Mouse (Mus musculus): ENCODE results near the gene Adgrl3. TPM values are rescaled to one million over a fixed set of nuclear protein-coding genes. Genes with fewer than 3 reads are reported as not detected.
"Not testable (repeated sequence)": the region's sequence is repeated elsewhere in the genome, so short reads cannot be mapped to it uniquely, and the experiment has no call there.

Gene Adgrl3
- total RNA-seq, 2 experiments from 2014 or later = 0.69 to 0.81 TPM

DNA sequence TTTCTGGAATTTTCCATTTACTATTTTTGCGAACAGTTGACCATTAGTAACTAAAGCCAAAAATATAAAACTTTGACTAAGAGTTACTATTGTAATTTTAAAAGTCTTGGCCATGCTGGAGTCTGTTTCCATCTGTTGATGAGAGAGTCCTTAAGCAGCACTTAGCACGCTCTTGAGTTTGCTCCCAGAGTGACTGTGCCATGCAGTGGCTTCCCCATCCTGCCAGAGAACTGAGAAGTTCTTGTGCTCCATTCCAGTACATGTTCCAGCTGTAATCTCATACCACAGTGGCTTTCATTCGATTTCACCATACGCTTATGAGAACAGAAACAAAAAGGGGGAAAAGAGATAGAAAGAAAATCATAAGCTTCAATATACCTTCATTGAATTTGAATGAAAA lies 502.8 kb downstream of the Adgrl3 start:
- intact Hi-C loops (cut with DNase I) = no loop called here
- DNase-seq = no peak

DNA sequence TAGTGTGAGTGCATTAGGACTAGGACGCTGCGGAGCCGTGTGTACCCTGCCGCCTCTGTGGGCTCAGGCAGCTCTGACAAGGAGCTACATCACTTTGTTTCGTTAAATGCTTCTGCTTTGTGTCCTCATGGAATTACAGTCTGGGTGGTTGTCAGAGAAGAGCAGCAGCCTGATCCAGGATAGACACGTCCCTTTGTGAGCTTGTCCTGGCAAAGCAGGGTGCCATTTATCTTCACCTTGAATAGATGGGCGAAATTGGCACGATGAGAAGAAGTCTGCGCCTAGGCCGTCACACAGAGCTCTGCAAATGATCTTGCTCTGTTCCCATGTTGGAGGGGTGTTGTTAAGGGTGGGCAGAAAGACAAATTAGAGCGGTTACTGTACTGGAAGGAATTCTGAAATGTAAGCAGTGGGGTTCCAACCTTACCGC lies 504.6 kb downstream of the Adgrl3 start:
- no peak for DNase-seq
- intact Hi-C loops (cut with DNase I) = no loop called here

DNA sequence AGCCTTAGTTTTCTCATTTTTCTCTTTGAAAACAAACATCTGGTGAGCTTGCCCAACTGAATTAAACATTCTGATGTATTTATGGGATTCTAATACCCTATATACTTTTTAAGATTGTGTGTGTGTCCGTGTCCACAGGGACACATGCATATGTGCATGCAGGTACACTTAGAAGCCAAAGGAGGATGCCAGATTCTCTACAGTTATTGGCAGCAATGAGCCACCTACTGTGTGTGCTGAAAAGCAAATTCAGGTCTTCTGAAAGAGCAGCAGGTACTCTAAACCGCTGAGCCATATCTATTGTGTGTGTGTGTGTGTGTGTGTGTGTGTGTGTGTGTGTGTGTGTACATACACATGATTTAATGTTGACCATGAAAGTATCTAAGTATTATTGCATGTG lies 505.4 kb downstream of the Adgrl3 start:
- no peak for DNase-seq
- intact Hi-C loops (cut with DNase I) = no loop called here

DNA sequence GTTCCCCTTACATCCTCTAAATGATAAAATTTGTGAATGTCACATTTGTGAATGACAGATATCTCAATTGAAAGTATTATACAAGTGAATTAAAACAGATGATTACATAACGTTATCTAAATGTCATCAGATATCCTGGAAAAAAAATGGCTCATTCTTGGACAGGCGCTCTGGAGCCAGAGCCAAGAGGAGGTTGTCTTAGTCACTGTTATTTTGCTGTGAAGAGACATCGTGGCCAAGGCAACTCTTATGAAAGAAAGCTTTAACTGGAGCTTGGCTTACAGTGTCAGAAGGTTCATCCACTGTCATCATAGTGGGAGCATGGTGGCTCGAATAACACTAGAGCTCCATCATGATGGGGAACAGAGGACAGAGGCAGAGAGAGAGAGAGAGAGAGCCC lies 511.7 kb downstream of the Adgrl3 start:
- intact Hi-C loops (cut with DNase I) = no loop called here
- DNase-seq = no peak

DNA sequence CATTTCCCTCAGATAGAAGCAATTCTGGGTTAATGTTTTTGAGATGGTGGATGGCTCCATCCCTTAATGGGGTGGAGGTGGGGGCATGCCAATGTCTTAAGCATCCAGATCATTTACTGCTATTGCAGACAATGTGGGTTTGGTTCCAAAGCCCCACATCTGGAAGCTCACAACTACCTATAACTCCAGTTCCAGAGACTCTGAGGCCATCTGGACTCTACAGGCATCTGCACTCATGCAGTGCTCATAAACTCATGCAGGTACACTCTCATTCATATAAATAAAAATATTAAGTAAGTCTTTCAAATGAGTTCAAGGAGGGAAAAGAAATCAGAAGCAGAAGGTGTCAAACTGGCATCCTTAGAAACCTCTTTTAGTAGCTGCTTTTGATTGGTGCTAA lies 530.3 kb downstream of the Adgrl3 start:
- no peak for DNase-seq
- intact Hi-C loops (cut with DNase I) = no loop called here

DNA sequence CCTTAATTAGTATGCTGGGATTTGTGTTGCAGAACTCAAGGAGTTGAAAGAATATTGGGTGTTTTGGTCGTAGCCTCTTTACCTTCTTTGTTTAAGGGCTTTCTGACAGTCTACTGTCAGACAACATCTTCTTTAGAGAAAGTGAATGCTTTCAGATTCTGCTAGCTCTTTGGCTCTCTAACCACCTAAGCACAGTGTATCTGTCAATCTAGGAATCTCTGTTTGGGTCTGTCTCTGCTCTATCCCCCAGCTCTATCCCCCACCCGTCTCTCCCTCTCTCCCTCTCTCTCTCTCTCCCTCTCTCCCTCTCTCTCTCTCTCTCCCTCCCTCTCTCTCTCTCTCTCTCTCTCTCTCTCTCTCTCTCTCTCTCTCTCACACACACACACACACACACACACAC lies 535.2 kb downstream of the Adgrl3 start:
- DNase-seq = not testable (repeated sequence)

DNA sequence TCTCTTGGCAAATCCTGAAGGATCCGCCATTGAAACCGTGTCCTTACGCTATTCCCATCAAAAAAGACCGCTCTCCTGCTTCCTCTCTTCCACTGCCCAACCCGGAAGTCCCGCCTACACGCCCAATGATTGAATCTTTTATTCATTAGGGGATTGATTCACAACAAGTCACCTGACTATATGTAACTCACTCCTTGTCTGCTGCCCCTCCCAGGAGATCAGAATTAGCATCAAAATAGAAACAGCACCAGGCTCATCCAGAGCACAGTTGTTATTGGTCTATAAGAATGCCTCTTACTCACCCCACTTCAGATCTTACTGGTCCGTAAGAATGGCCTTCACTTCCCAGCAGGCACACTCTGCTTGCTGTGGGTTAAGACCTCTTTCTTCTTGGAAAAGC lies 536.1 kb downstream of the Adgrl3 start:
- no peak for DNase-seq
- intact Hi-C loops (cut with DNase I) = no loop called here

More for the DNA sequence above, 535.2 kb downstream of the Adgrl3 start:
- intact Hi-C loops (cut with DNase I) = not testable (repeated sequence)

DNA sequence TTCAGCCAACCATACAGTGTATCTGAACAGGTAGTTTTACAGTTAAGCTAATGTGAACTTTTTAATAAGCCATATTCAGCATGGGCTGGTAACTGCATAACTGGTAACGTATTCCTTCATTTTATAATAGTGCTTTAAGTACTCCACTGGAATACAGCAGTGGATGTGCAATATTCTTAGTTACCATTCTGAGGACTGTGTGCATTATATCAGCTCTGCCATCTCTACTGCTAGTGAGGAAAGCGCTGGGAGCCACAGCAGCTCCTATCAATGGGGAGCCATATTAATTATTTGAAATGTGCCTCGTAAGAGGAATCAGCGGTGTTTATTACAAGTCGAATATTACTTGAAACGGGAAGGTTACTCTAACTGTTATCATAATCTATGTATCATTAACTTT lies 539.0 kb downstream of the Adgrl3 start:
- intact Hi-C loops (cut with DNase I) = no loop called here
- no peak for DNase-seq

DNA sequence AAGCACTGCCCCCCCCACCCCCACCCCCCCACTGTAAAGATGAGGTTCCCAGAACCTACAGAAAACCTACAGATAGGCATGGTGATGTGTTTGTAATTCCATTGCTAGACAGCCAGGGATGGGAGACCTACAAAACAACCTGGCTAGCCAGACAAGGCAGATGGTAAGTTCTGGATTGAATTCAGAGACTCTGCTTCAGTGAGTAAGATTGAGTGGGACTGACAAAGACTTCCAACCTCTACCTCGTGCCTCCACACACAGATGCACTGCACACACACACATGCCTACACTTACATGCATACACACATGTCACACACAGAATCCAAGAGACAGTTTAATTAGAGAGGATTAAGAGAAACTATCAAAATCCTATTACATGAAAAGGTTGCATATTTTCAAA lies 544.4 kb downstream of the Adgrl3 start:
- no peak for DNase-seq
- intact Hi-C loops (cut with DNase I) = no loop called here

DNA sequence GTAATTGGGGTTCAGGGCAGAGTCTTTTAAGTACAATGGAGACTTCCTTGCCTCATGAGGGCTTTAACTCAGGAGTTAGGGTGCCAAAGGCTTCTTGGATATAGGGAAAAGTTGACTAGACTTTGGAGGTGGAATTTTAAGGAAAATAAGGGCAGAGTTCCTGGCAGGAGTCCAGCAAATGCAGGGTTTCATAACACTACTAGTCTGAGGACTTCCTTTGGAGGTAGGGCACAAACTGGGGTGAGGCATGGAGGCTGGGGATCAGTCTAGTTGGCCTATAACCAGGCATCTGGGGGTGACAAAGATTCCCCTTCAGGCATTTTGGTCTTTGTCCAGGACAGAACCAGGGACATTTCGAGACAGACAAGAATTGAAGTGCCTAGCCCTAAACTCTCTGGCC lies 546.6 kb downstream of the Adgrl3 start:
- intact Hi-C loops (cut with DNase I) = no loop called here
- no peak for DNase-seq

DNA sequence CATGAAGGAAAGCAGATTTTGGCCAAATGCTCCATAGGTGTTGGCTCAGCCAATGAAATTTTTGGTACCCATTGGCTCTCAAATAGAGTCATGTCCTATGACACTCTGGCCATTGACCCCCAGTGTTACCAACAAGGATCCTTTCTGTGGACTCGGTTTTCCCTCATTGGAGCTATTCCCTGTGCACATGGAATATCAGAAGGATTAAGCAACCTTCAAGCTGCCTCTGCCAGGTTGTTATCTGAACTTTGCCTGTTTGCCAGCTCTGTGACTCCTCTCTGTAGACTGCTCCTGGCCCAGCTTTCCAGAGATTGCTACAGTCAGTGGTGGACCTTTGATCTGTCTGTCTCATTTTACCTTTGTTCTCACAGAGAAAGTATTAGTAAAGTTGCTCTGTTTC lies 548.8 kb downstream of the Adgrl3 start:
- intact Hi-C loops (cut with DNase I) = no loop called here
- no peak for DNase-seq

DNA sequence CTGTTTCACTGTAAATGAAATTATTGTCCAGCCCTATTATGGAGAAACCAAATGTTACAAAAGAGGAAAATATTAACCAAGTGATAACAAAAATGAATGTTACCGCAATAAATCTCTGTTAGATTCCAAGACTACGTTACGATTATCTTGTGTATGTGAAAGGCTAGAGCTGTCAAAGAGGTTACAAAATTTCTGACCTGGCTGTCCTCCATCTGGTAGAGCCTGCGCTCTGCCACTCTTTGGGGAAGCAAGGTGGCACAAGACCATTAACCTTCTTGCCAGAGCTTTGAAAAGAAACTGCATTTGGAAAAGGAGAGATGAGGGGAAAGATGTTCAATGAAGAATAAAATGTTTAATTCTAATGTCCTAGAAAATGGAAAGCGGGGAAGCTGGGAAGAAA lies 562.9 kb downstream of the Adgrl3 start:
- intact Hi-C loops (cut with DNase I) = no loop called here
- no peak for DNase-seq

DNA sequence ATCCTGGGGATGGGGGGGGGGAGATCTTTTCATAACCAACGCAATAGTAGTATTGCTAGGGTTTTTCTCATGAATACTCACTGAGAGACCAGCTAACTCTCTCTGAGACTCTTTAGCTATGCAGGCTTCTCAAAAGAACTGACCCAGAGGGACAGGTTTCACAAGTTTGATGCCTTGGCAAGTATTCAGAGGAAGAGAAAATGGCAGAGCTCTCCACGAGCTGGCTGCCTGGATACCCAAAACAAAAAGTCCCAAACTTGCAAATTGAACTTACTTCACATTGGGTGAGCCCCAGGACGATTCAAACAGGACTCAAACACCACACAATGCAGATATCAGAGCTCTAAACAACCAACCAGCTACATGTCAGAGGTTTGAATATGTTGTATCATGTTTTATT lies 563.5 kb downstream of the Adgrl3 start:
- no peak for DNase-seq
- intact Hi-C loops (cut with DNase I) = no loop called here

DNA sequence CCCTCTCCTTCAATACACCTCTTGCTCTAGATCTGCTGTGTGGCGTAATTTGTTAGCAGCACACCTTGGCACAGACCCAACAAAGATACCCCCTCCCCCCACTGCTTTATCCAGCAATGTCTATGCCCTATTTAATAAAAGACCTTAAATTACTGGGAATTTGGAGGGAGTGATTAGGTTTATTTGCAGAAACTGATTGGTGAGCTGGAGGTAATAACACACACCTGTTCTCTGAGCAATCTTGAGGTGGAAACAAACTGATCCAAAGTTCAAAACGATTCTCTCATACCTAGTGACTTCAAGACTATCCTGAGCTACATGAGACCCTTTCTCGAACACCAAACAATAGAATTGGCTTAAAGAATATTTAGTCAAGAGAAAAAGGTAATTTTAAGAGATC lies 565.0 kb downstream of the Adgrl3 start:
- intact Hi-C loops (cut with DNase I) = no loop called here
- no peak for DNase-seq

DNA sequence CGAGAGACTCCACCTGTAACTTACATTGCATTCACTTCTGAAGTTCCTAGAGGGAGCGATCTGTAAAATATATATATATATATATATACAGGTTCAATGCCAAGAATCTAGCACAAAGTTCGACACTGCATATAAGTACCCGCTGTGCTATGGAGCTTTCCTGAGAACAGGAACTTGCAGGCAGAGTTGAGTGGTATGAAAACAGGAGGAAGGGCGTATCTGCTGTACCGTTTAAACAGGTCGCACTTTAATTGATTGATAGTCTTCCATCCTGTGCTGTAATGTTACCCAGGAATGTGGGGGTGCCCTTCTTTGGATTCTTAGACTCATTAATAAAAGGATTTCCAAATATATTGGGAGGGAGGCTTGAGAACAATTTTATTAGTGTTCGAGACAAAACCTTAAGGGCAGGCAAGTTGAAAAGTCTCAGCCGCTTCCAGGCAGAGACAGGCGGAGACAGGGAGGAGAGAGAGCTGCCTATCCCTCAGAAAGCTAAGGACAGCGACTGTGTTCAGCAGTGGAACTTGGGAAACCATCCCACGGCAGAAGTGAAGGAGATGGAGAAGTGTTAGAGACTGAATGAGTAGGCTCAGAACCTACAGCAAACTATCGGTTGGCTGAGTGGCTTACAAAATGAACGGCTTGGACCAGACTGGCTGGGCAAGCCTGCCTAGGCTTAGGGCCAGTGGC lies 570.2 kb downstream of the Adgrl3 start:
- DNase-seq = no peak
- intact Hi-C loops (cut with DNase I) = no loop called here

DNA sequence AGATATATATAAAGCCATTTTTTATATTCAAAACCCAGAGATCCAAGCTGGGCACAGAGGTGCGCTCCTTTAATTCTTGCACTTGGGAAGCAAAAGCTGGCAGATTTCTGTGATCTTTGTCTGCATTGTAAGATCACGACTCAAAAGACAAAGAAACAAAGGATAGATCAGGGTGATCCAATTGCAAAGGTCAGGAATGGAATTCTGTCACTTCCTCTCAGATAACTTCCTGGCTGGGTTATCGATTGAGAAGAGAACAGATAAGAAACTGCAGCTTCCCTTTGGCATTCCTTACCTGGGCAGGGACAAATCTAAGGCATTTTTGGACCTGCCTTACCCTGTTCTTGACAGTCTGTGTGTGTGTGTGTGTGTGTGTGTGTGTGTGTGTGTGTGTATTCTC lies 571.5 kb downstream of the Adgrl3 start:
- no peak for DNase-seq
- intact Hi-C loops (cut with DNase I) = no loop called here

DNA sequence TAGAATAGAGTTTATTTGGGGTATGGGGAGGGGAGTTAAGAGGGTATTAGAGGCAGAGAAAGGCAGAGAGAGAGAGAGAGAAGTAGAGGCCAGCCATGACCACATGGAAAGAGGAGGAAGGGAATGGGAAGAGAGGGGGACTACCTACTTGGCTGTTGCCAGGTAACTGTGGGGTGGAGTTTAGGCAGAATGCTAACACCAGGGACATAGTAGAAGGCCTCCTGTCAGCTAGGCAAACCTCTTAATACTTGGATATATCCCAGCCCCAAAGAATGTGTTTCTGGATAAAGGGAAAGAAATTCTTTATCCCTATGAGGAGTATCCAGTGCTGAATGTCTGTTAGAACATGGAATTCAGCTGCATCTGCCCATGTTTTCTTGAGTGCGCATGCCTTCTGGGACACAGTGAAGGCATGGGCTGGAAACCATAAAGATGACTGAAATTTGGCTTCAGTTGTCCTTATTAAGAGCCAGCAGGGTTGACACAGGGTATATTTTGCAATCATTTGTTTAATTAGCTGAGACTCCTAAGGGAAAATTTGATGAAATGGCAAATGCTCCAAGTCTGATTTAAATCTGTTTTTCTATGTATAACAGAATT lies 573.6 kb downstream of the Adgrl3 start:
- intact Hi-C loops (cut with DNase I) = no loop called here

DNA sequence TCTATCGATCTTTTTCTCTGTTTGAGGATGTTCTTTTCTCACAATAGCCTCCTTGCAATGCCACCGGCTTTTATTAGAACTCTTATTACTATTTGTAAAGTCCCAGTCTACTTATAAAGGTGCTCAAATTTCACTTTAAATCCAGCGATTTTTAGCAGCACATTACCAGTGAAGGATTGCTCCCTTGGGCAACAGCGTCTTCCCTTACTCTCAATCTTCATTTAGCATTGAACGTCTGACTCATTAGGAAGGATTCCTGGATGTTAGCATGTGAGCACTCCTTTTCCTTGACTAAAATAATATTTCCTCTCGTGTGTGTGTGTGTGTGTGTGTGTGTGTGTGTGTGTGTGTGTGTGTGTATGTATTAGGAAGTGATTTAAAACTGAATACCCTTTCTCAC lies 578.1 kb downstream of the Adgrl3 start:
- intact Hi-C loops (cut with DNase I) = no loop called here
- DNase-seq = no peak

More for the DNA sequence above, 573.6 kb downstream of the Adgrl3 start:
- DNase-seq = no peak

DNA sequence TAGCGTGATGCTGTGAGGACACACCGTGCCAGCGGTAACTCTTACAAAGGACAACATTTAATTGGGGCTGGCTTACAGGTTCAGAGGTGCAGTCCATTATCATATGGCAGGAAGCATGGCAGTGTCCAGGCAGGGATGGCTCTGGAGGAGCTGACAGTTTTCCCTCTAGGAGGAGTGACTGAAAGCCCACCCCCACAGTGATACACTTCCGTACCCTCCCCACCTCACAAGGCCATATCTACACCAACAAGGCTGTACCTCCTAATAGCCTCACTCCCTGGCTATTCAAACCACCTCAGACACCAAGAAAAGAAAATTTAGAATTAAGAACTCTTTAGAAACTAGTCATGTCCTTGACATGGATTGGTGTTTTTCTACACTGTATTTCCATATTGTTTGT lies 583.0 kb downstream of the Adgrl3 start:
- no peak for DNase-seq
- intact Hi-C loops (cut with DNase I) = no loop called here

DNA sequence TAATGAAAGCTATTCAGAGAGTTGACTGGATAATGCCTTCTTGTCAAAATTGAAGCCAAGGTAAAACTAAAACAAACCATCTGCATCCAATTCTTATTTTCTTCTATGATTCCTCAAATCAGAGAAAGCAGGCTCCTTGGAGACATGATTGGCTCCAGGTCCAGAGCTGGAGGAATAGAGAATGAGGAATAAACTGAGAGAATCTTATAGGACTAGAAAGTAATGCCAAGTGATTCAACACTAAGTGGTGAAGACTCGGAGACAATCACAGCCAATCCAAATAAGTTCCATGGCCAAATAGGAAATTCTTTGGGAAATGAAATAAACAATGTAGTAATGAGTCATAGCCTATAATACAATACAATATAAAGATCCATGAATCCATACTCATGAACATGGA lies 585.7 kb downstream of the Adgrl3 start:
- intact Hi-C loops (cut with DNase I) = no loop called here

DNA sequence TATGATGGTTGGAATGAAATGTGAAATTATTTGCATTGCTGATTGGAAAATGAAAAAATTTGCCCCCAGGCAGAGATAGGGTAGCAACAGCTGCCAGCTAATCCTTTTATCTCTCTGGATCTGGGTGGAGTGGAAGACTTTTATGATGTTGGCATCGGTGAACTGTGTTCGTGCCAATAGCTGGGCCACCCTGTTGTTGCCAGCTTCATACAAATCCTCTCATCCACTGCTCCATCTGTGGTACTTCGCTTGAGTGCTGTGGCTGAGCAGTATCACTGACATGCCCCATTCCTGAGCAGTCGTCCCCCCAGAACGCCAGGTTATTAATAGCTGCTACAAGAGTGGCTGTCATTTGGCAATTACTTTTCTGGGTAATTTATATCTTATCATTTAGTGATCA lies 590.3 kb downstream of the Adgrl3 start:
- no peak for DNase-seq
- intact Hi-C loops (cut with DNase I) = no loop called here

More for the DNA sequence above, 585.7 kb downstream of the Adgrl3 start:
- DNase-seq = no peak

DNA sequence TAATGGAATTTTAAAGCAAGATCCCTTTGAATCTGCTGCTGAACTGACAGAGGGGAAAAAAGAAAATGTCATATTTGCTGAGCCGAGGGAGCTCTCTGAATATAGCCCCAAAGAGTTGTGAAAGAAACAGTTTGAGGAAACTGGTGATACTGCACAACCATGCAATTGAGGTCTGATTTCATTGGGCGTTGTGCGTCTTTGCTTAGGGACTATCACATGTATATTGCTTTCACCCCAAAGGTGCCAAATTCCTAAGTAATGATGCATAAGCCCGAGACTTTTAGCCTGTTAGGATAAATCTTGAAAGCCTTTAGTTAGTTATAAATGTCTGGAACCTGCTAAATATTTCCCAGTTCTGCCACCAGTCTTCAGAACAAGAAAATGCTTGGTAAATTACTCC lies 594.7 kb downstream of the Adgrl3 start:
- intact Hi-C loops (cut with DNase I) = no loop called here
- DNase-seq = no peak

DNA sequence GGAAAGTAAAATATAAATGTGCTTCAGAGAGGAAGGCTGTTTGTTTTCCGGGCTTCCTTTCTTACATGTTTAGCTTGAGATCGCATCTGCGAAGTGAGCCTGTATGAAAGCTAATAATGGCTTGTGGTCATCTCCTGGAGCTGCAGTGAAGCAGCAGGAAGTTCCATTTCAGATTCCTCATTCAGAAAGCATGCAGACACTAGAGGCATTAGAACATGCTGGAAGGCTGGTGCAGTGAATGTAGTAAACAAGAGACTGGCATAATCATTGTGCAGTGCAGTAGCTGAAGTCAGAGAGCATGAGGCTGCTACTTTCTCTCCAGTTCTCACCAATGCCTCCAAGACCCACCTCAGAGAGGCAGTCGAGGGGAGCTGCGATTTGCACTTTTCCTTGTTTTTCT lies 601.2 kb downstream of the Adgrl3 start:
- intact Hi-C loops (cut with DNase I) = no loop called here
- DNase-seq = no peak
